Mouse (Mus musculus): ENCODE measurements around the gene Camkk2.

Gene Camkk2

GRCm38 (mm10) chr5:122695516-122695915, 83.7 kb downstream of the Camkk2 start:
- no peak for DNase-seq

DNA sequence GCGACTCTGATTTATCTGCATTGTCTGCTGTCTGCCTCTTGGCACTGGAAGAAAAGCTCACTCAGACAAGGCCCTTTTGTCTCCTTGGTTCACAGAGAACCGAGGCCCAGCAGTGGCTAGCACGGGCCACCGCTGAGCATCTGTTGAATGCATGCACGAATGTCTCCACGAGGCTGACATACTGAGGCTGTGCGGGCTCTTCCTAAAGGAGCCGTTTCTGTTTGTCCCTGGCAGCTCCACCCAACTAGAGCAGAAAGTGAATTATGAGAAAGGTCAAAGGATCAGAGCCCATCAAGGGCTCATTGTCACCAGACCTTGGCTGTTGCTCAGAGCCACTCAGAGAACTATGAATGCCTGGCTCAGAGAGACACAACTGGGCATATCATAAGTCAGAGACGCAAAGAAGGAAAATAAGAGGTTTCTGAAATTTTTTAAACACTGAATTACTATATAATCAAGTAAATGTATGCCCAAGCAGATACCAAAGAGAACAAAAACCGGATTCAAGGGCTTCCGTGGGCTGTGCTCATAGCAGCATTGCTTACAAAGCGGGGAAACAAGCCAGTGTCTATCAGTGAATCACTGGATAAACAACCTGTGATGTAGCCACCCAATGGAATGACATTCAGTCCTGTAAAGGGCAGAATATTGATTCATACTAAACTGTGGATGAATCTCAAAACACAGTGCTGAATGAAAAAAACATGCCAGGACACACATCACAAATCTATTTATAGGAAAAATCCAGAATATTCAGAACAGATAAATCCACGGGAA, 85.6 kb downstream of the Camkk2 start:
- peak; percentile 35 for DNase-seq

DNA sequence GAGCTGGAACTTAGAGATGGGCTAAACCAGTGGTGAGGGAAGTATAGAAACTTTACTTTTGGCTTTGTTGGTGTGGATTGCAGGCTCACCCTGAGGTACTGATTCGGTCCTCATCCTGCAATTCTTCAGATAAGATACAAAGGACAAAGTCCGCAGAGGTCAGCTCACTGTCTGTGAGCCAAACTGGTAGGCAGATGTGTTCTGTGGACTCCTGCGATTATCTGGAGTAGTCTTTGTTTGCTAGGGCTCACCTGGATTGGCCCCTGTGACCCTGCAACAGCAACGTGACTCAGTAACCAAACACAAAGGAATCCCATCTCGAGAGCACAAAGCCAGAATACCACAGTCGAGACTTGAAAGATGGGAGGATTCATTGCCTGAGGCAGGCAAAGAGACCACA, 88.7 kb downstream of the Camkk2 start:
- no peak for DNase-seq

GRCm38 (mm10) chr5:122689153-122689552, 90.1 kb downstream of the Camkk2 start:
- DNase-seq, result no peak

- DNase-seq, result peak; percentile 22
Measured at GRCm38 (mm10) chr5:122687391-122687790, 91.8 kb downstream of the Camkk2 start.

GRCm38 (mm10) chr5:122683926-122684325, 95.3 kb downstream of the Camkk2 start:
- DNase-seq, result no peak

GRCm38 (mm10) chr5:122681276-122681675, 97.9 kb downstream of the Camkk2 start:
- DNase-seq, result no peak

All from lung, postnatal 10 days (tissue).